Mouse (Mus musculus): ENCODE data around the gene Myh1. TPM values are rescaled to one million over a fixed set of nuclear protein-coding genes. Genes with fewer than 3 reads are reported as not detected.

Myh1 gene
- not detected in 2 replicates for total RNA-seq (2017)

GRCm38 (mm10) chr11:67199752-67200151 is at the start of gene Myh1:
Gene Myh1, plus strand, starts transcription at chr11:67200052.
- no peak for ATAC-seq (ENCODE audit: extremely low read depth, insufficient number of reproducible peaks, low FRiP score, poor library complexity, severe bottlenecking)

DNA sequence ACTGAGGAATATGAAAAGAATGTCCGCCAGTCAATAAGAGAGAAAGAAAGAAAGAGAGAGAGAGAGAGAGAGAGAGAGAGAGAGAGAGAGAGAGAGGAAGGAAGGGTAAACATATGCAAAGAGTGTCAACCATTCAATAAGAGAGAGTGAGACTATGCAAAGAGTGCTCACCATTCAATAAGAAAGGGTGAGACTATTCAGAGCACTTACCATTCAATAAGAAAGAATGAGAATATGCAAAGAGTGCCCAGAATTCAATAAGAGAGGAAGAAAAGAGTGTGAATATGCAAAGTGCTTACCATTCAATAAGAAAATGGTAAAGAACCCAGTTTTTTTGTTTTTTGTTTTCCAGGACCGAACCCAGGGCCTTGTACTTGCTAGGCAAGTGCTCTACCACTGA is 49.6 kb upstream of the Myh1 start:
- ATAC-seq (ENCODE audit: extremely low read depth, insufficient number of reproducible peaks, low FRiP score, poor library complexity, severe bottlenecking): no peak

GRCm38 (mm10) chr11:67151159-67151558 is 48.7 kb upstream of the Myh1 start:
- no peak for ATAC-seq (ENCODE audit: extremely low read depth, insufficient number of reproducible peaks, low FRiP score, poor library complexity, severe bottlenecking)

DNA sequence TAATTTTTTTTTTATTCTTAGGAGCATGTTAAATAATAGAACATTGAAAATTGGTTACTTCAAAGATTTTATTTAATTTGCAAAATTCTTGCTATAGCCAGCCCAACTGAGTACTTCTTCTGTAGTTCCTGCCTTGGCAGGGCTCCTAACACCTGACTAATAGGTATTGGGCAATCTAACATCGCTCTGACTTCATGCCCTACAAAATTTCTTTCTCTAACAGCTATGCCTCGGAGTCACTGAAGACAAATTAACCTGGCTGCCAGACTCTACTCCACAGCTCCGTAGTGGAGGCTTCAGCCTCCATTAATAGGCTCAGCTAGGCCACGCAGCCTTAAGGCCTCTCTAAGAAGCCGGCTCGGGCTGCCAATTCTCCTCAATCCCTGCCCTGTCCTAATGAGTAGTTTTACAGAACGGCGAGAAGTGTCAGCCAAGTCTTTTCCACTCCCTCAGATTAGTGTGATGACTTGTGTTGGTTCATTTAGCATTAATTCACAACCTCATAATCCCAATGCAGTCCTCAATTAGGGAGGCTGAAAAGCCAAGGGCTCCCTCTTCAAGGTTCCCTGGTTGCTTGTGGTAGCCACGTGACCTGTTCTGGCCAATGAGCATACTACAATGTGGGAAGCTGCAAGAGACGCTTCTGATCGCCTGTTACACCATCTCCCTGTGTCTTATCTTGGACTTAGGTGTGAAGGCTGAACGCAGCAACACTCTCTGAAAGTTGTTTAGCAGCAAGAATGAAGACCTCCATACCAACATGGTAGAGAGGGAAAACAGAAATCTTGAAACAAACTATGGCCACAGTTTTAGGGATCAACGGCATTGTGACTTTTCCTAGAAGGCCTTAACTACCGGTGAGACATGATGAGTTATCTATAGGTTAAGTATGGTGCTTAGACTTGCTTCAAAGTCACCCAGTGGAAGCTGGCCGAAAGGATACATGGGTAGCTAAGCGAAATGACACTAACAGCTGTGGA is 47.9 kb upstream of the Myh1 start:
- no peak for ATAC-seq (ENCODE audit: extremely low read depth, insufficient number of reproducible peaks, low FRiP score, poor library complexity, severe bottlenecking)

DNA sequence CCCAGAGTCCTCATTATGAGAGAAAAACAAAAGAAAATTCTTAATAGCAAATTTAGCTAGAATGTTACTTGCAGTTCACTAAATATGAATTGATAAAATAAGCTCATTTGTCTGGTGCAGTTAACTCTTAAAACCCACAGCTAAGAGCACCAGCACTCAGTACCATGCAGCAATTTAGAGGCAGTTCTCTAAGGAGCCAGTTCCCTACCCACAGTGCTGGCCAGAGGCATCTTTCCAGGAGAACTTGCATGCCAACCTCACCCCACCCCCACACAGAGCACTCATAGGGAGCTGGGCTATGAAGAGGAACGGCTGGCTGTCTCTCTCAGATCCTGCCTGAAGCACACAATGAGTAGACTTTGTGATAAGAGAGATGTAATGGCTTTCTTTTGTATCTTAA is 46.7 kb upstream of the Myh1 start:
- no peak for ATAC-seq (ENCODE audit: extremely low read depth, insufficient number of reproducible peaks, low FRiP score, poor library complexity, severe bottlenecking)

GRCm38 (mm10) chr11:67153843-67154242 is 46.0 kb upstream of the Myh1 start:
- no peak for ATAC-seq (ENCODE audit: extremely low read depth, insufficient number of reproducible peaks, low FRiP score, poor library complexity, severe bottlenecking)

- no peak for ATAC-seq (ENCODE audit: extremely low read depth, insufficient number of reproducible peaks, low FRiP score, poor library complexity, severe bottlenecking)
Measured at GRCm38 (mm10) chr11:67155650-67156049, 44.2 kb upstream of the Myh1 start.

- 0 out of 2 replicates have a peak, but pooled peaks have one; percentile 23 for ATAC-seq (ENCODE audit: extremely low read depth, insufficient number of reproducible peaks, low FRiP score, poor library complexity, severe bottlenecking)
Measured at GRCm38 (mm10) chr11:67160131-67160530, 39.7 kb upstream of the Myh1 start.

DNA sequence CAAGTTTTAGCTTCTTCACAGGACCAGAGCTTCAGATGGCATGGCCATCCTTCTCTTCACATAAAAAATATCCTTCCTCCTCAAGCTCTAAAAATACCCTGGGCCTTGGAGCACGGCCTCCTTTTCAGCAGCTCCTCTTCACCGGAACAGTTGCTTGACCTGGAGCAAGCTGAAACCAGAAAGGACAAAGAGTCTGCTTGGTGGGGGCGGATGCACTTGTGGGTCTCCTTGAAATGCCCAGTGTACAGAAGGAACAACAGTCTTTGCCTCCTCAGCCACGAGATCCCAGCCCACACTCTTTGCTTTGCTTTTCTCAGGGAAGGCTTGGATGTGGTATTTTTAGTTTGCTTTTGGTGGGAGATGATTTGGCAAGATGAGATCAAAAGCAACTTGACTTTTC is 36.2 kb upstream of the Myh1 start:
- no peak for ATAC-seq (ENCODE audit: extremely low read depth, insufficient number of reproducible peaks, low FRiP score, poor library complexity, severe bottlenecking)

- no peak for ATAC-seq (ENCODE audit: extremely low read depth, insufficient number of reproducible peaks, low FRiP score, poor library complexity, severe bottlenecking)
Measured at GRCm38 (mm10) chr11:67164851-67165250, 35.0 kb upstream of the Myh1 start.

GRCm38 (mm10) chr11:67169301-67169700 is 30.6 kb upstream of the Myh1 start:
- ATAC-seq (ENCODE audit: extremely low read depth, insufficient number of reproducible peaks, low FRiP score, poor library complexity, severe bottlenecking): no peak

DNA sequence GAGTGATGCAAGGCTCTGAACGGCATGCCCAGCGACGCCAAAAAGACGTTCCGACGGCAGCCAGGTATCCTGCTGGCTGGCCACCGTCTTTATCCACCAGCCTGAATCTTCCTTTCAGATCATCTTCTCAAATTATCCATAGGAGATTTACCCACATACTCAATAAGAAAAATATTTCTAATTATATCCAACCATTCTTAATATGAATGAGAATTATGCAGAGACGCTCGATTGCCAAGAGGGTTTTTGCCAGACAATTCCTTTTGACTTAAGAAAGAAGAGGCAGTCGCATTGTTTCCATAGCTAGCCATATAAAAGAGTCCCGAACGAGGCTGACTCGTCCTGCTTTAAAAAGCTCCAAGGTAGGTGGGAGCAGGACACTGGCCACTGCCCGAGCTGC is 29.1 kb upstream of the Myh1 start, which contains the start of gene Myh2:
Myh2 (plus strand) TSS at position 301 of the 400 bp plus-strand sequence.
- no peak for ATAC-seq (ENCODE audit: extremely low read depth, insufficient number of reproducible peaks, low FRiP score, poor library complexity, severe bottlenecking)

- ATAC-seq (ENCODE audit: extremely low read depth, insufficient number of reproducible peaks, low FRiP score, poor library complexity, severe bottlenecking): no peak
Measured at GRCm38 (mm10) chr11:67172439-67172838, 27.4 kb upstream of the Myh1 start.

- no peak for ATAC-seq (ENCODE audit: extremely low read depth, insufficient number of reproducible peaks, low FRiP score, poor library complexity, severe bottlenecking)
Measured at GRCm38 (mm10) chr11:67176376-67176775, 23.5 kb upstream of the Myh1 start.

GRCm38 (mm10) chr11:67190316-67190715 is 9.5 kb upstream of the Myh1 start:
- no peak for ATAC-seq (ENCODE audit: extremely low read depth, insufficient number of reproducible peaks, low FRiP score, poor library complexity, severe bottlenecking)

- ATAC-seq (ENCODE audit: extremely low read depth, insufficient number of reproducible peaks, low FRiP score, poor library complexity, severe bottlenecking): no peak
Measured at GRCm38 (mm10) chr11:67190814-67191213, 9.0 kb upstream of the Myh1 start.

DNA sequence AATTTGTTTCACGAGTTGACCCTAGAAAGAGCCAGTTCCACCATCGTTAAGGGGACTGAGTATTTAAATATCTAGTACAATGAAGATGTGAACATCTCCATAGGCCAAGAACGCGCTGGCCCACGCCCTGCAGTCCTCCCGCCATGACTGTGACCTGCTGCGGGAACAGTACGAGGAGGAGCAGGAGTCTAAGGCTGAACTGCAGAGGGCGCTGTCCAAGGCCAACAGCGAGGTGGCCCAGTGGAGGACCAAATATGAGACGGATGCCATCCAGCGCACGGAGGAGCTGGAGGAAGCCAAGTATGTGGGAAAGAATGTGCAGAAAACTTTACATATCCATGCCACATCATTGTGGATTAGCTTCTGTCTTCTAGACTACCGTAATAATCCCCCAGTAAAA is 8.4 kb upstream of the Myh1 start:
- no peak for ATAC-seq (ENCODE audit: extremely low read depth, insufficient number of reproducible peaks, low FRiP score, poor library complexity, severe bottlenecking)

GRCm38 (mm10) chr11:67199321-67199720 is 531 bp upstream of the Myh1 start:
- no peak for ATAC-seq (ENCODE audit: extremely low read depth, insufficient number of reproducible peaks, low FRiP score, poor library complexity, severe bottlenecking)

- no peak for ATAC-seq (ENCODE audit: extremely low read depth, insufficient number of reproducible peaks, low FRiP score, poor library complexity, severe bottlenecking)
Measured at GRCm38 (mm10) chr11:67204766-67205165, 4.9 kb downstream of the Myh1 start.

DNA sequence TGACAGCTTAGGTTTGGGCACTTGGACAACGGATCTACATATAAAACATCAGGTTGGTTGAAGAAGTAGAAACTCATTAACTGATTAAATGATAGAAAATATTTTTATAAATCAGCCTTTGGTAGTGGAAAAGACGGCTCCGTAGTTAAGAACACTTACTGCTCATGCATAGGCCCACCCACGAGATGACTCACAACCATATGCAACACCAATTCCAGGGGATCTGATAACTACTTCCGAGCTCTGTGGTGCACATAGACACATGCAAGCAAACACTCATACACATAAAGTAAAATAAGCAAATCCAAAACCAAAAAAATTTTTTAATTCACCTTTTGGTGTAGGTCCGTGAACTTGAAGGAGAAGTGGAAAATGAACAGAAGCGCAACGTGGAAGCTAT is 22.0 kb downstream of the Myh1 start:
- ATAC-seq (ENCODE audit: extremely low read depth, insufficient number of reproducible peaks, low FRiP score, poor library complexity, severe bottlenecking): no peak

DNA sequence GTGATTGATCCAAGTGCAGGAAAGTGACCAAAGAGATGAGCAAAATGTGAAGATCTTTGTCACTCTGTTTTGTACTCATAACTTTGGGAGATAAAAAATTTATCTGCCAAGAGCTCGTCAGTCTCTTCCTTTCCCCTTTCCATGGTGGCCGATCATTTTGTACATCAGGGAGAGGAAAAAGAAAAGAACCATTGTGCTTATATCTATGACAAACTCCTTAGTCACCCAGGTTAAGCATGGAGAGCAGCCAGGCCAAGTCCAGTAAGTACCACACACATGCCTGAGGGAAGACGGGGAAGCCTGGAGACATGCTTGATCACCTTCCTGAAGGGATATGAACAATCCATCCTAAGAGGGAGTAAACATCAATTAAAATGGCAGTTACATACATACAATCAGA is 24.6 kb downstream of the Myh1 start:
- no peak for ATAC-seq (ENCODE audit: extremely low read depth, insufficient number of reproducible peaks, low FRiP score, poor library complexity, severe bottlenecking)
